Mouse (Mus musculus): Measurements from ENCODE around the gene Gm20532.

GRCm38 (mm10) chr2:26622984-26623383 is 36.5 kb downstream of the Gm20532 start:
- TF ChIP-seq CTCF (IDR thresholded peaks at IDR 0.05; ENCODE audit: borderline replicate concordance, extremely low read depth, insufficient read depth, insufficient read length) (no peak), POLR2A (IDR thresholded peaks at IDR 0.05; ENCODE audit: borderline replicate concordance, extremely low read depth, insufficient read depth, insufficient read length, poor library complexity, severe bottlenecking) (no peak)

All from brain, embryonic 14.5 days (tissue).